Mouse (Mus musculus): ENCODE results near the gene Arhgef26. TPM values are rescaled to one million over a fixed set of nuclear protein-coding genes. Genes with fewer than 3 reads are reported as not detected.

The Arhgef26 gene
- total and polyA plus RNA-seq, 2 experiments from 2014 or later: 1.9 to 7.5 TPM

DNA sequence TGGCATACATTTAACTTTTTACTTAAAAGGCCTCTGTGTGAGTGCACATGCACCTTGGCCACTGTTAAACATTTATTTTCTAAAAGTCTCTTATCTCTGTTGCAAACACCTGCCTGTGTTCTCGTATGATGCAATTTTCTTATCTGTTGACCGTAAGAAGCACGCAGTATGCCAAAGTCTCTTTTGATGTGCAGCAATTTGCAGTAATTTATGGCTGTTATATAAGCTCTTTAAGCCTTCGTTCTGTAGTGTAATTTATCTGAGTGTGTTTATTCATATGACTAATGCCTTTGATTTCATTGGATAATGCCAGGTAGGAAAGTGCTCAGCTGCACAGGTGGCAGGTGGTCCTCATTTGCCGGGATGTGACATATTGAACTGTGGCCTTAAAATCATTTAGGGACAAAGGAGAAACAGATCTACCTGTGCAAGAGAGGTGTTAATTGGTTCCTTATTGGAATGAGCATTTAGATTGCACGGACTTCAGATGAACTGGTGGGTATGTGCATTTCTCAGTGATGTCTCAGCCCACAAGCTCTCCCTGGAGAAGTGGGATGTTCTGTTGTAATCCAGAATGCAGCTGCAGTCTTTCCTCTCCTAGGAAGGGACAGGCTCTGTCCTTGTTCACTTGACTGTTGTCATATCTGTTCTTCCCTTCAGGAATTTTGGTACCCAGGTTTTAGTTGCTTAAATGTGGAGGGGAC is 10.5 kb downstream of the Arhgef26 start:
- WGBS: 75% methylated on average over 6 of the region's 6 CpGs
- ATAC-seq (ENCODE audit: insufficient read depth, low read depth) (no peak), DNase-seq (ENCODE audit: low spot score) (no peak)
- Histone ChIP-seq H3K4me1 (ENCODE audit: control insufficient read depth, insufficient read depth) (no peaks in the 10 kb centered on the region), H3K36me3 (replicated peaks; ENCODE audit: control insufficient read depth, insufficient read depth, low read length) (no peaks in the 10 kb centered on the region), H3K27me3 (ENCODE audit: control insufficient read depth, insufficient read depth, low read length) (no peaks in the 10 kb centered on the region), H3K27ac (ENCODE audit: low read depth) (no peak overlapping the region), H3K9ac (replicated peaks; ENCODE audit: low read depth, low read length) (no peak overlapping the region), H3K9me3 (replicated peaks; ENCODE audit: control insufficient read depth, low read length) (no peaks in the 10 kb centered on the region), H3K4me2 (ENCODE audit: low read depth, low read length) (no peak overlapping the region), H3K4me3 (ENCODE audit: low read depth, low read length) (no peak overlapping the region)
- TF ChIP-seq EP300 (IDR thresholded peaks at IDR 0.05; ENCODE audit: low read depth): no peak

DNA sequence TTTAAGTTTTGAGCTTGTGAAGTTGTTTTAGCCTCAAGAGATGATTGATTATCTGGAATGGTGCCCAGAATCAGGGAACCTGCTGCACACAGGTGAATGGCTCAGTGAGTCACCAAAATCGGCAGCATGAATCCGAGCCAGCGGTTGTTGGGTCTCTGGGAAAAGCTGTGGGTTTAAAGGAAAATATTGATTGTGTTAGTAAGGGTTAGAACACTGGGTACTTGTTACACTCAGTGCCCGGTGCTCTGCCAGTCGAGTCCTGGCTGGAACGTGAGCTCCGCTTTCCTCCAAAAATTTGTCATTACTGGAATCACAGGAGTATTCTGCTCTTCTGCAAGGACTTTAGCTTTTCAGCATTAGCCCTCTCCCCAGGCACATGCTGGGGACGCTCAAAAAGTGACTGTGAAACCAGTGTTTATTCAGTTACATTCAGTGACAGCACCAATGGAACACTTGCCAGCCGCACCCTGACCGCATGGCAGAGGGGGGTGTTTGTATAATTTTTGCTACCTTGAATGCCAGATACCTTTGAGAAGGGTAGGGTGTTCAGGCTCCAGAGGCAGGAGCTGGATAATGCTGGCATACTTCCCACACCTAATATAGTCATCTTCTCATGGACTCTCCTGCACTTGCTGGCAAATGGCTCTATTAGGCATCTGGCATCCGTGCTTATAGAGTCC is 11.2 kb downstream of the Arhgef26 start:
- Histone ChIP-seq H3K4me2 (ENCODE audit: low read depth, low read length) (no peak overlapping the region), H3K27ac (ENCODE audit: low read depth) (no peak overlapping the region), H3K9ac (replicated peaks; ENCODE audit: low read depth, low read length) (no peak overlapping the region), H3K9me3 (replicated peaks; ENCODE audit: control insufficient read depth, low read length) (no peaks in the 10 kb centered on the region), H3K4me3 (ENCODE audit: low read depth, low read length) (no peak overlapping the region), H3K27me3 (ENCODE audit: control insufficient read depth, insufficient read depth, low read length) (no peaks in the 10 kb centered on the region), H3K4me1 (ENCODE audit: control insufficient read depth, insufficient read depth) (no peaks in the 10 kb centered on the region), H3K36me3 (replicated peaks; ENCODE audit: control insufficient read depth, insufficient read depth, low read length) (no peaks in the 10 kb centered on the region)
- ATAC-seq (ENCODE audit: insufficient read depth, low read depth): no peak
- WGBS: 81% methylated on average over 11 of the region's 11 CpGs
- no peak for DNase-seq (ENCODE audit: low spot score)
- no peak for TF ChIP-seq CTCF (IDR thresholded peaks at IDR 0.05; ENCODE audit: low read depth)
- no peak for TF ChIP-seq EP300 (IDR thresholded peaks at IDR 0.05; ENCODE audit: low read depth)

DNA sequence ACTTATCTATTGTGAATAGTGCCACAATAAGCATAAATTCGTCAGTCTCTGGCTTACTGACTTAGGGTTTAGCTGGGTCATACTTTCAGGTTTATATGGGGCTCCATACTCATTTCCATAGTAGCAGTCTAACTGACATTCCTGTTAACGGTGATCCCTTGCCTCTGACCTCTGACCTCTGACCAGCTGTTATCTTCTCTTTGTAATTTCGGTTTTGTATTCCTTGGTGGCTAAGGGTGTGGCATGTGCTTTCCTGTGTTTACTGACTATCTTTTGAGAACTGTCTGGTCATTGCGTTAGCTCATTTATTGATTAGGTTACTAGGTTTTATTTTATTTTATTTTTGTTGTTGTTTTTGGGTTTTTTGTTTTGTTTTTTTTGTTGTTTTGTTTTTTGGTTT is 13.9 kb downstream of the Arhgef26 start:
- DNase-seq (ENCODE audit: low spot score) (no peak), ATAC-seq (ENCODE audit: insufficient read depth, low read depth) (no peak)
- Histone ChIP-seq H3K4me1 (ENCODE audit: control insufficient read depth, insufficient read depth) (no peaks in the 10 kb centered on the region), H3K27ac (ENCODE audit: low read depth) (no peak overlapping the region), H3K4me3 (ENCODE audit: low read depth, low read length) (no peak overlapping the region), H3K27me3 (ENCODE audit: control insufficient read depth, insufficient read depth, low read length) (no peaks in the 10 kb centered on the region), H3K4me2 (ENCODE audit: low read depth, low read length) (no peak overlapping the region), H3K9me3 (replicated peaks; ENCODE audit: control insufficient read depth, low read length) (no peaks in the 10 kb centered on the region), H3K36me3 (replicated peaks; ENCODE audit: control insufficient read depth, insufficient read depth, low read length) (no peaks in the 10 kb centered on the region), H3K9ac (replicated peaks; ENCODE audit: low read depth, low read length) (no peak overlapping the region)
- 72% methylated on average over 4 of the region's 4 CpGs for WGBS
- TF ChIP-seq EP300 (IDR thresholded peaks at IDR 0.05; ENCODE audit: low read depth) (no peak), CTCF (IDR thresholded peaks at IDR 0.05; ENCODE audit: low read depth) (no peak)

DNA sequence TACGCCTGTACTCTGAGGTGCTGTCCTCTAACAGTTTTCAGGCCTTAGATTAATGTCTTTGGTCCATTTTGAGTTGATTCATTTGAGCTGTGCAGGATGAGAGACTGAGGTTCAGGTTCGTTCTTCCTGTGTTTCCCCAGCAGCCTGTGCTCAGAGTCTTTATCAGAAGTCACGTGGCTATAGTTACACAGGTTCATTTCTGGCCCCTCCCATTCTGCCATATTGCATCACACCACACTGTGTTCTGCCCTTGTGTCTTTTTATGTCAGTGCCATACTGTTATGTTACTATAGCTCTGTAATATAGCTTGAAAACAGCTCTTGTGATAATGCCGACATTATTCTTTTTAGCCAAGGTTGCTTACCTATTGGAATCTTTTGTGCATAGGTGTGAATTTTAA is 14.7 kb downstream of the Arhgef26 start:
- WGBS: 81% methylated on average over 4 of the region's 4 CpGs

DNA sequence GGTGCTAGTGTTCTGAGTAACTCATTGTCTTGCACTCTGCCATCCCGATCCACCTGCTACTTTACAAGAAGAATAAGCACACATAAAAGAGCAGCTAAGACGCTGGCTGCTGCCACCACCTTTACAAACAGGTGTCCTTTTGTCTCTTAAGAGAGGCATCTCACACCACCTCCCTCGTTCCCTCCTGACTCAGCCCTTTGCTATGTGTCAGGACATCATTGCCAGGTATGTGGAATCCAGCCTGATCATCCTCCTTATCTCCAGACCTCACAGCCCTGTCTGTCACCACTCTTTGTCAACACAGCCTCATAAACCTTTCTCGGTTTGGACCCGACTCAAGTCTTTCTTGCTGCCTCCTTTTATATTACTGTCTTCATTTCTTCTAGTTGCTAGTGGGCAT is 29.7 kb downstream of the Arhgef26 start:
- H3K27me3 ChIP-seq (ENCODE audit: control insufficient read depth, insufficient read depth, low read length): no peaks in the 10 kb centered on the region
- TF ChIP-seq EP300 (IDR thresholded peaks at IDR 0.05; ENCODE audit: low read depth) (no peak), CTCF (IDR thresholded peaks at IDR 0.05; ENCODE audit: low read depth) (no peak)
- DNase-seq (ENCODE audit: low spot score): no peak
- H3K27ac ChIP-seq (ENCODE audit: low read depth): no peak overlapping the region
- H3K4me1 ChIP-seq (ENCODE audit: control insufficient read depth, insufficient read depth): no peaks in the 10 kb centered on the region
- no peak for ATAC-seq (ENCODE audit: insufficient read depth, low read depth)
- H3K4me3 ChIP-seq (ENCODE audit: low read depth, low read length): no peak overlapping the region
- no peaks in the 10 kb centered on the region for H3K9me3 ChIP-seq (replicated peaks; ENCODE audit: control insufficient read depth, low read length)
- no peak overlapping the region for H3K9ac ChIP-seq (replicated peaks; ENCODE audit: low read depth, low read length)
- H3K36me3 ChIP-seq (replicated peaks; ENCODE audit: control insufficient read depth, insufficient read depth, low read length): no peaks in the 10 kb centered on the region
- 43% methylated on average over 5 of the region's 5 CpGs for WGBS
- H3K4me2 ChIP-seq (ENCODE audit: low read depth, low read length): no peak overlapping the region

More for the DNA sequence above, 14.7 kb downstream of the Arhgef26 start:
- H3K4me2 ChIP-seq (ENCODE audit: low read depth, low read length): no peak overlapping the region
- H3K9me3 ChIP-seq (replicated peaks; ENCODE audit: control insufficient read depth, low read length): no peaks in the 10 kb centered on the region
- no peak overlapping the region for H3K4me3 ChIP-seq (ENCODE audit: low read depth, low read length)
- H3K9ac ChIP-seq (replicated peaks; ENCODE audit: low read depth, low read length): no peak overlapping the region
- no peaks in the 10 kb centered on the region for H3K4me1 ChIP-seq (ENCODE audit: control insufficient read depth, insufficient read depth)
- no peak for ATAC-seq (ENCODE audit: insufficient read depth, low read depth)
- no peak overlapping the region for H3K27ac ChIP-seq (ENCODE audit: low read depth)
- no peaks in the 10 kb centered on the region for H3K36me3 ChIP-seq (replicated peaks; ENCODE audit: control insufficient read depth, insufficient read depth, low read length)
- H3K27me3 ChIP-seq (ENCODE audit: control insufficient read depth, insufficient read depth, low read length): no peaks in the 10 kb centered on the region
- TF ChIP-seq EP300 (IDR thresholded peaks at IDR 0.05; ENCODE audit: low read depth): no peak
- TF ChIP-seq CTCF (IDR thresholded peaks at IDR 0.05; ENCODE audit: low read depth): no peak
- no peak for DNase-seq (ENCODE audit: low spot score)
